In the genomic region with DNA sequence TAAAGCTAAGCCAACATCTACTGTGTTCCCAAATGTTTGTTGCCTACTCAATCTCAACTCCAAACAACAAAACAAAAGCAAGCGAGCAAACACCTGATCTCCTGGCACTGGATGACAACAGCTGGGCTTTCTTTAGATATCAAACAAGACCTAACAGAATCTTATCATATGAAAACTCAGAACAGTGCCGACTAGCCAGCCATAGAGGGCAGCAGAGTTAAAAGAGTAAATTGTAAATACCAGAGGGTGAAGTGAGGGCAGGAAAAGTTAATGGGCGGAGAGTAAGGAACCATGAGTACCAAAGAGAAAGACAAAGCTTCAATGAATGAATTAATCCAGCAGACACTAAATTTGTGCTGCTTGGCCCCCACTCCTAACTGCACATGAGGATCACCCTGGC, we compare ENCODE assay signal across 8 mouse cellular contexts. TPM values are rescaled to one million over a fixed set of nuclear protein-coding genes. Genes with fewer than 3 reads are reported as not detected.
DNase-seq lines count a peak whose midpoint lies in the region; ATAC-seq lines count a peak whose summit lies in the region.

No protein-coding gene starts in this region.

- no peak overlapping the region for H3K4me2 ChIP-seq in kidney, embryonic 16.5 days (replicated peaks; ENCODE audit: low read depth, low read length)
- H3K4me2 ChIP-seq in lung, embryonic 15.5 days, result no peak overlapping the region

- H3K27ac ChIP-seq in kidney, embryonic 16.5 days (ENCODE audit: low read length), result no peak overlapping the region
- no peak overlapping the region for H3K27ac ChIP-seq in lung, embryonic 15.5 days

- intact Hi-C loops in heart, postnatal 25 days (cut with DNase I), result loop anchor here (2.0 to 5.0 kb wide), 3 partner anchors 79 to 173 kb away; no protein-coding TSS in a partner anchor

- peak; percentile 94 for DNase-seq in heart, adult 11 months
- no peak for DNase-seq in heart, postnatal 25 days (ENCODE audit: low spot score)
- DNase-seq in MN1 (ENCODE audit: low spot score), result peak; percentile 74
- peak; percentile 73 for DNase-seq in cerebellum, adult 9-10 months
- peak; percentile 53 to 56 for DNase-seq in right cerebral cortex, postnatal 10 days (ENCODE audit: low spot score in 2 of 2)

- H3K9ac ChIP-seq in kidney, embryonic 16.5 days (replicated peaks; ENCODE audit: low read length), result no peak overlapping the region
- no peak overlapping the region for H3K9ac ChIP-seq in lung, embryonic 15.5 days

- H3K4me3 ChIP-seq in kidney, embryonic 16.5 days (ENCODE audit: low read length), result no peak overlapping the region
- no peak overlapping the region for H3K4me3 ChIP-seq in lung, embryonic 15.5 days

- peak; percentile 76 for ATAC-seq in granulocyte monocyte progenitor cell, adult 5-6 weeks (replicated peaks; ENCODE audit: poor library complexity, severe bottlenecking)
- peak; percentile 68; the same call in 1 of the 2 replicates for ATAC-seq in kidney, embryonic 16.5 days (ENCODE audit: low FRiP score, low TSS enrichment)
- ATAC-seq in lung, embryonic 15.5 days (ENCODE audit: borderline replicate concordance, extremely low read depth, low FRiP score, low TSS enrichment), result peak; percentile 52; the same call in 1 of the 2 replicates

- peaks cover 16% of the 10 kb centered on the region for H3K4me1 ChIP-seq in kidney, embryonic 16.5 days (ENCODE audit: insufficient read depth, low read length)
- peaks cover 28% of the 10 kb centered on the region for H3K4me1 ChIP-seq in lung, embryonic 15.5 days

- H3K9me3 ChIP-seq in kidney, embryonic 16.5 days (ENCODE audit: low read length), result no peaks in the 10 kb centered on the region
- no peaks in the 10 kb centered on the region for H3K9me3 ChIP-seq in lung, embryonic 15.5 days

- H3K36me3 ChIP-seq in kidney, embryonic 16.5 days (ENCODE audit: insufficient read depth, low read length), result no peaks in the 10 kb centered on the region
- H3K36me3 ChIP-seq in lung, embryonic 15.5 days, result no peaks in the 10 kb centered on the region

- H3K27me3 ChIP-seq in kidney, embryonic 16.5 days (ENCODE audit: insufficient read depth, low read length), result no peaks in the 10 kb centered on the region
- H3K27me3 ChIP-seq in lung, embryonic 15.5 days, result no peaks in the 10 kb centered on the region

- WGBS in kidney, embryonic 16.5 days, result 17% methylated on average over 3 of the region's 3 CpGs
- 5% methylated on average over 3 of the region's 3 CpGs for WGBS in lung, embryonic 15.5 days

RNA-seq across cellular contexts. Expression of gene Ppp2r5a, which starts 11.8 kb away (rescaled TPM):
- total RNA-seq in heart, postnatal 25 days (2021), result 100 to 1,000 TPM; 103 to 110 TPM
- 117 and 162 TPM in 2 replicates for total RNA-seq in granulocyte monocyte progenitor cell, adult 5-6 weeks (2014; fragmentation: Nextera tagmentation)
- total RNA-seq in granulocyte monocyte progenitor cell, adult 5-6 weeks (2017), result 122 and 183 TPM in 2 replicates
- 15.7 and 18.8 TPM in 2 replicates for polyA plus RNA-seq in kidney, embryonic 16.5 days (2015; fragmentation: Nextera tagmentation; extraction: Ambion mirVana)
- 27.1 and 32.2 TPM in 2 replicates for polyA plus RNA-seq in lung, embryonic 15.5 days (2015; fragmentation: Nextera tagmentation; extraction: Ambion mirVana)
